ENCODE assay signal across 8 mouse cellular contexts in the genomic region with DNA sequence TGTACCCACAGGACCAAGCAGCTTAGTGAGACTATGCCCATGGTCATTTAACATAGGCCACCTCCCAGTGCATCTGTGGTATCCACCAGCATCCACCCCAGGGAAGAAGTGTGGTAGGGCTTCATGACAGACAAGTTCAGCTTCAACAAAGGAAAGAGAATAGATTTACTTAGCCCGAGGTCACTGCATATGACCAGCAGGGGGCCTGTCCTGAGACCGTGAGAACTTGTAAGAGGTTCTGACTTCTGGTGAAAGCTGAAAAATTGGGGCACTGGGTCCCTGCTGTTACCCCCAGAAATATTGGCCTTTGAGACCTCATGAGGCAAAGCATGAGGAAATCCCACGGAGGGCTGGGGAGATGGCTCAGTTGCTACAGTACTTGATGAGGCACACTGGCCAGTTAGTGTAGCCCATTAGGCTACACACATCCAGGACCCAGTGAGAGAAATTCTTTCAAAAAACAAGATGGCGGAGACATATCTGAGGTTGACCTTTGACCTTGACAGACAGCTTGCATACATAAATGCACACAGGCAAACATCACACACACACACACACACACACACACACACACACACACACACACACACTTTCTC. TPM values are rescaled to one million over a fixed set of nuclear protein-coding genes. Genes with fewer than 3 reads are reported as not detected.
A peak's percentile ranks its signal among the peaks of the same experiment; 100 is the strongest.
DNase-seq lines count a peak whose midpoint lies in the region; ATAC-seq and TF ChIP-seq lines count a peak whose summit lies in the region.
"Had no signal": no experiment of that assay in that cellular context is flagged by ENCODE, and none has a peak within 500 bp of the region (broad histone marks: within the 10 kb centered on the region; RNA-seq: fewer than 3 reads in every experiment).

No protein-coding gene starts in this region.

- H3K9me3 ChIP-seq in midbrain, postnatal 0 days (ENCODE audit: low read length), result no peaks in the 10 kb centered on the region
- H3K9me3 ChIP-seq in midbrain, embryonic 15.5 days, result no peaks in the 10 kb centered on the region
- no peaks in the 10 kb centered on the region for H3K9me3 ChIP-seq in forebrain, embryonic 15.5 days
- H3K9me3 ChIP-seq: limb, embryonic 15.5 days had no signal

- DNase-seq in midbrain, postnatal 0 days (ENCODE audit: low spot score), result peak; percentile 3
- peak; percentile 64 for DNase-seq in heart, postnatal 4 days
- DNase-seq in lung, postnatal 14 days, result peak; percentile 64
- DNase-seq in ovary, adult 18-20 months (ENCODE audit: low spot score), result no peak

- no peak for ATAC-seq in midbrain, postnatal 0 days (ENCODE audit: low FRiP score)
- no peak for ATAC-seq in midbrain, embryonic 15.5 days (replicated peaks)
- ATAC-seq in forebrain, embryonic 15.5 days (replicated peaks), result no peak

- H3K4me1 ChIP-seq in midbrain, postnatal 0 days (ENCODE audit: insufficient read depth, low read length), result no peaks in the 10 kb centered on the region
- H3K4me1 ChIP-seq in midbrain, embryonic 15.5 days, result no peaks in the 10 kb centered on the region
- H3K4me1 ChIP-seq in bone marrow macrophage, adult 2 months (ENCODE audit: control insufficient read depth, insufficient read depth, low read length), result no peaks in the 10 kb centered on the region
- H3K4me1 ChIP-seq in forebrain, embryonic 15.5 days, result no peaks in the 10 kb centered on the region

- H3K27me3 ChIP-seq in midbrain, postnatal 0 days (ENCODE audit: insufficient read depth, low read length), result no peaks in the 10 kb centered on the region
- H3K27me3 ChIP-seq in midbrain, embryonic 15.5 days (replicated peaks), result no peaks in the 10 kb centered on the region
- no peaks in the 10 kb centered on the region for H3K27me3 ChIP-seq in forebrain, embryonic 15.5 days
- H3K27me3 ChIP-seq: limb, embryonic 15.5 days had no signal

- H3K9ac ChIP-seq in midbrain, postnatal 0 days (replicated peaks; ENCODE audit: low read length, poor library complexity, severe bottlenecking), result no peak overlapping the region
- H3K9ac ChIP-seq in midbrain, embryonic 15.5 days, result no peak overlapping the region
- no peak overlapping the region for H3K9ac ChIP-seq in forebrain, embryonic 15.5 days (replicated peaks)
- H3K9ac ChIP-seq: limb, embryonic 15.5 days had no signal

- 63% methylated on average over 4 of the region's 4 CpGs for WGBS in midbrain, postnatal 0 days
- WGBS in midbrain, embryonic 15.5 days, result 69% methylated on average over 4 of the region's 4 CpGs
- WGBS in forebrain, embryonic 15.5 days, result 79% methylated on average over 4 of the region's 4 CpGs

- no peak overlapping the region for H3K27ac ChIP-seq in midbrain, postnatal 0 days (ENCODE audit: low read depth, low read length)
- H3K27ac ChIP-seq in midbrain, embryonic 15.5 days, result no peak overlapping the region
- H3K27ac ChIP-seq in bone marrow macrophage, adult 2 months (ENCODE audit: insufficient read depth, low read depth, low read length), result no peak overlapping the region
- H3K27ac ChIP-seq in forebrain, embryonic 15.5 days (replicated peaks), result no peak overlapping the region
- H3K27ac ChIP-seq: limb, embryonic 15.5 days had no signal

- peak; percentile 43 for TF ChIP-seq CTCF in midbrain, postnatal 0 days (IDR thresholded peaks at IDR 0.05)
- TF ChIP-seq CTCF in bone marrow macrophage, adult 2 months (IDR thresholded peaks at IDR 0.05; ENCODE audit: low read depth, low read length), result 0 out of 2 replicates have a peak, but pooled peaks have one; percentile 27

- TF ChIP-seq POLR2A in bone marrow macrophage, adult 2 months (IDR thresholded peaks at IDR 0.05; ENCODE audit: borderline replicate concordance, low read depth, low read length), result no peak

- H3K36me3 ChIP-seq in midbrain, postnatal 0 days (ENCODE audit: insufficient read depth, low read length), result no peaks in the 10 kb centered on the region
- no peaks in the 10 kb centered on the region for H3K36me3 ChIP-seq in midbrain, embryonic 15.5 days (replicated peaks)
- no peaks in the 10 kb centered on the region for H3K36me3 ChIP-seq in forebrain, embryonic 15.5 days
- H3K36me3 ChIP-seq: limb, embryonic 15.5 days had no signal

- no peak overlapping the region for H3K4me3 ChIP-seq in midbrain, postnatal 0 days (ENCODE audit: low read depth, low read length)
- no peak overlapping the region for H3K4me3 ChIP-seq in midbrain, embryonic 15.5 days
- H3K4me3 ChIP-seq in bone marrow macrophage, adult 2 months (ENCODE audit: insufficient read depth, low read length), result no peak overlapping the region
- no peak overlapping the region for H3K4me3 ChIP-seq in forebrain, embryonic 15.5 days
- H3K4me3 ChIP-seq: limb, embryonic 15.5 days had no signal

- H3K4me2 ChIP-seq in midbrain, postnatal 0 days (ENCODE audit: low read depth, low read length, poor library complexity, severe bottlenecking), result no peak overlapping the region
- no peak overlapping the region for H3K4me2 ChIP-seq in midbrain, embryonic 15.5 days
- no peak overlapping the region for H3K4me2 ChIP-seq in forebrain, embryonic 15.5 days (replicated peaks)
- H3K4me2 ChIP-seq: limb, embryonic 15.5 days had no signal

RNA-seq across cellular contexts. Expression of a gene that starts 34.0 kb away (rescaled TPM):
- 0.16 and 0.85 TPM in 2 replicates for total RNA-seq in midbrain, postnatal 0 days (2014; rRNA removed)
- 0.74 and 0.79 TPM in 2 replicates for polyA plus RNA-seq in midbrain, postnatal 0 days (2015; fragmentation: Nextera tagmentation; extraction: Ambion mirVana)
- 0.28 and 0.45 TPM in 2 replicates for polyA plus RNA-seq in midbrain, embryonic 15.5 days (2015; fragmentation: Nextera tagmentation; extraction: Ambion mirVana)
- not detected in 2 replicates for polyA plus RNA-seq in bone marrow macrophage, adult 2 months (2012; ENCODE audit: insufficient read depth, insufficient read length, missing spikeins)
- total RNA-seq in heart, postnatal 4 days (2021), result under 1 TPM; 0.29 to 0.38 TPM
- polyA plus RNA-seq in forebrain, embryonic 15.5 days (2015; fragmentation: Nextera tagmentation; extraction: Ambion mirVana), result 0.46 and 0.51 TPM in 2 replicates
